Mouse (Mus musculus) heart, postnatal 25 days (tissue): ENCODE data around the gene Psmc5. TPM values are rescaled to one million over a fixed set of nuclear protein-coding genes. Genes with fewer than 3 reads are reported as not detected.

Experiments
- DNase-seq: peaks from one replicate; pipeline ENCODE4 v3.0.0; 2022; ENCODE audit warnings: low spot score
- intact Hi-C: fragments of 180-260 bp; cut with DNase I; formaldehyde crosslinking; loops from one replicate; pipeline ENCODE4 v1.15.1; 2025
- total RNA-seq, 2 experiments: library from RNA; stranded (reverse); gene quantifications; 2 replicates each; pipeline ENCODE4 v1.2.3; 2021

Psmc5 gene
- total RNA-seq, 2 experiments from 2014 or later: 103 to 107 TPM

DNA sequence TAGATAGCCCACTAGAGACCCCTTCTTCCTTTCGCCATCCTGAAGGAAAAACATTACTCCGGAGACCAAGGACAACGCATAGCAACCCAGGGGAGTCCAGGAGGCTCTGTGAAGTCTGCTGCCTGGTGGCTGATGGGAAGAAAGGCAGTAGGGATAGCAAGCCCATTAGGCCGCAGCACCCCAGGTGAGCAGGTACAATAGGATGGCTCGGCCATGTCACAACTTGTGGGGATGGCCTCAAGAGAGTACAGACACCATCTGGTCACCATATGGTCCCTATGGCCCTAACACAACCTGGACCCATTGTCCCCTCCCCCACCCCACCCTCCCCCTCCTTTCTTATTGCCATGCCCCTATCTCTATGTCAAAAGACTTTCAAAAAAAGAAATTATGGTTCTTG, 11.9 kb downstream of the Psmc5 start:
- intact Hi-C loops: no loop called here

DNA sequence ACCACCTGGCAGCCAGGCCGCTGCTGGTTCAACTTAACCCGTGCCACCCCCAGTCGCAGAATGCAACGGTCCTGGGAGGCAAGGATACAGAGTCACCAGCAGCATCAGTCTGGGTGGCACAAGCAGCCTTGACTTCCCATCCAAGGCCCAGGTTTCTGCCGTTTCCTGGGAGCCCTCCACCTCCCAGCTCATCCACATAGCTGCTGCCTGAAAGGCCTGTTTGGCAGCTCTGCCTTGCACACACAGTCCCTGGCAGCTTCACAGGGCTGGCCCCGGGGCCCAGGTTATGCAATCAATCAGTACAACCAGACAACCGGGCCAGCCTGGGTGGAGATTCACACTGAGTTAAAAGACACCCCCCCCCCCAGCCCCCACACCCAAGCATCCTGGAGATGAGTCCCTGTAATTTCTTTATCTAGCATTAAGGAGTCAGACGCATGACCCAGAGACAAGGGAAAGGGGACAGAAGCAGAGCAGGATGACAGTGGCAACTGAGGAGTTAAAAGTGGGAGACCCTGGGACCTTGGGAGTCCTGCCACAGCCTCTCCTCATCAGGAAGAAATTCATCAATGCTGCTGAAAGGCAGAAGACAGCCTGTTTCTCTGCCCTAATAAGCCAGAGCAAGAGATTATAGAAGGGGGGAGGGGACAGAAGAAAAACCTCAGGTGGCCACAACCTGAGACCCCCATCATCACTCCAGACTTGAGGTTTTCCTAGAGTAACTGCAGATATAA, 12.5 kb downstream of the Psmc5 start:
- intact Hi-C loops: no loop called here
- peak; percentile 86 for DNase-seq

More for the DNA sequence above, 11.9 kb downstream of the Psmc5 start:
- no peak for DNase-seq

DNA sequence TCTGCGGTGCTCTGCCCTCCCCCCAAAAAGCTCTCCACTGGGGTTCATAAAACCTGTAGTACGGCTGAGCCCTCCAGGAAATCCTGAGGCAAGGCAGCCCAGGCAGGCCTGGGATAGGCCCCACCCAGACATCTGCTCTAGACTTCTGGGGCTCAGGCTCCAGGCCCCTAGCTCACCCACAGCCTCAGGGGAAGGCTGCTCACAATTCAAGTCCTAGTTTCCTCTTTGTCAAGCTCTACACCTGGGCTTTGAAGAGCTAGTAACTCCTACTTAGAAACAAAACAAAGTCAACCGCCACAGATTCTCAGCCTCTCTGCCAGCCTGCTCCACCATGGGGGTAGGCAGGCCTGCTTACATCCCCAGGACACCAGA, 13.1 kb downstream of the Psmc5 start:
- intact Hi-C loops: no loop called here
- no peak for DNase-seq

DNA sequence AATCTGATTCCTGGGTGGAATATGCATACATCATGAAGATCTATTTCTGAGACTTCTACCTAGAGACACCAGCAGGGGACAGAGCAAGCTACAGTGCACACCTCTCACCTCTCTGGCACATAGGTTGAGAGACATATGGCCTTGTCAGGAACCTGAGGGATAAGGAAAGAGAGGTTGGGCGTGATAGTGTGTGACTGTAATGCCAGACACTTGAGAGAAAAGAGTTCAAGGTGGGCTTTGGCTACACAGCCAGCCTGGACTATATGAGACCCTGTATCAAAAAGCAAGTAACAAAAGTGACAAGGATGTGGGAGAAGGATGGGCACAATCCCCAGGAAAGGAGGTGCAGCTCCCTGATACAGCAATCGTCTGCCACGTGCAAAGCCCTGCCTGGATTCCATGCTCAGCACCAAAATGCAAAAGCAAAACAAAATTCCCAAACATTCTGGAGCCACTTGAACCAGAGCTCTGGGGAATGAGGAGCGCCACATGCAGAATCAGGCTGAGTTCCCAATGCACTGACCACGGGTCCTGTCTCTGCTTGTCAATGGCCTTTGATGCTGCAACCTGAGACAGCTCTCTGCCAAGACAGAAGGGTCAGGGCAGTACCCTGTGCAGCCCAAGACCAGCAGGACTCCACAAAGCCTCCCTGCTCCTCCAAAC, 15.3 kb downstream of the Psmc5 start:
- DNase-seq: no peak
- intact Hi-C loops: loop anchor here (10.0 kb wide), 2 partner anchors 224 to 344 kb away; partner anchors contain the start of gene Tex2

DNA sequence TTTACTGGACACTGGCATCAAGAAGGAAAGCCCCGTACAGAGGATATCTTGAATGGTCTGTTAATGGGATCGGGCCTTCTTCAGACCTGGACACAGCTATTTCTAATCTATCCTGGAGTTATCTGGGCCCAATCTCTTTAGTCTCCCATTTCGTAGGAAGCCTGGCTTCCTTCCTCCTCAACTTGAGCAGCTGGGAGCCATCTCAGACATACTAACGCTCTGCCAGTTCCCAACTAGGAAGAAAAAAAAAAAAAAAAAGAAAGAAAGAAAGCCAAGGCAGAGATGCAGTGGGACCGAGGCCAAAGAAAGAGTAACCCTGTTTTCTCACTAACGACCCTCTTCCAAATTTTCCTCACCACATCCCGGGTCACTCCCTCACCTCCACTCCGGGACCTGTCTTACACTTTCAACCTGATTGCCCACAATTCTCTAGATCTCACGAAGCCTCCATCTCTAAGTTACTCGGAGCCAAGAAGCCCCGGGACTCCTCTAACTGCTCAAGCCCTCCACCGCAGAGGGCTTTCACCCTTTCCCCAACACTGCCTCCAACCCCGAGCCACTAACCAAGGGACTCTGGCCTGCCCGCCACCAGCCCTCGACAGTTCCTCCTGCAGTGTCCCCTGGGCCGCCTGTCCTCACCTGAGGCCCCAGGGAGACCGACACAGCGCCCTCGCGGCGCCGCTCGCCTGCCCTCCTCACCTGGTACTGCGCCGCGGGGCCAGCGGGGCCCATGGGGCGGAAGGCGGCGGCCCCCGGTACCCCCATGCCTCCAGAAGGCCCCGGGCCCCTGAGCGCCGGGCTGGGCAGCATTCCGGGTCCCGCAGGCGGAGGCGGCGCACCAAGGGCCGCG, 16.1 kb downstream of the Psmc5 start:
- no peak for DNase-seq
- intact Hi-C loops: loop anchor here (2.0 to 10.0 kb wide), 4 partner anchors 15 to 343 kb away; partner anchors contain the start of genes Ccdc47, Ddx42, Ftsj3 and Psmc5

DNA sequence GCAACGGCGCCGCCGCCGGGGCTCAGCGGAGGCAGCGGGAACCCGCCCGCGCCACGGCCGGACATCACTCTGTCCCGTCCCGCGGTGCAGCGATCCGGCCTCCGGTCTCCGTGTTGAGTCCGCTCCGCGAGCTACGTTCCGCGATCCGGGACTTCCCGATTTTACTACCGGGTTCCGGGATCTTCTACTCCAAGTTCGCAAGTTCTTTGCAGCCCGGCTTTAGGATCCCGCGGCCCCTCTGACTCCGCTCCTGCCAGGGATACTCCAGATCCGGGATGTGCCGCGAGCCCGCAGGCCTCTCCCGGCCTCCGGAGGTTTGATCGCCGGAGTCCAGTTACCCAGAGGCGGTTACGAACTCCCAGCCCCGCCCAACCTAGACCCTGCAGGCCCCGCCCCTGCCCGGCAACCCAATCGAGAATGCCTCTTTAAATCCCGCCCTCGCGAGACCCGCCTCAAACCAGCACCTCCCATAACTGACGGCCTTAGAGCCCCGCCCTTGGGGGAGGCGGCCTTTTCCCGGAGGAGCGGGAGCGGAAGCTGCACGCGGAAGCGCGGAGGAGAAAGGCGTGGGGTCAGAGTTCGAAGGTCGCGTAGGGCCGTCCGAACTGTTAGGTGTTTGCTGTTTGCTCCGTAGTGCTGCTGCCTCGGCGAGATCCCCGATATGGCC, 16.8 kb downstream of the Psmc5 start, which contains the start of gene Smarcd2:
TSS of gene Smarcd2 (minus strand) at position 329 of the 667 bp plus-strand sequence.
- DNase-seq: peak; percentile 100
- intact Hi-C loops: loop anchor here (2.0 to 10.0 kb wide), 4 partner anchors 16 to 342 kb away; partner anchors contain the start of genes Ccdc47, Ddx42, Ftsj3 and Psmc5

DNA sequence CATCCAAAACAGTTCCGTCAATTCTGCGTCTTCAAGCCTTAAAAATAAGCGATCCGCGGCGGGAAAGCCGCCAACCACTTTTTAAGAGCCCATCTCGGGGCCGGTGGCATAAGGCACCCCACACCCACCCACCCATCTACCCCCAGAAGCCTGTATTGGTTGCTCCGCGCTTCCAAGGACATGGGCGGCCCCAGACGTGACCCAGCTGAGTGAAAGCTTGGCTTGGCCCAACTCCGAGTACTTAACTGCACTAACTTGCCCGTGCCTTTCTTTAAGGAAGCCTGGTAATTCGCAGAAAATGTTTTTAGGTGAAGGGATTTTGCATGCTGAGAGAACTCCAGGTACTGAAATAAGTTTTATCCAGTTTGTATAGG, 17.3 kb downstream of the Psmc5 start:
- intact Hi-C loops: loop anchor here (2.0 to 10.0 kb wide), 4 partner anchors 16 to 342 kb away; partner anchors contain the start of genes Ccdc47, Ddx42, Ftsj3 and Psmc5
- no peak for DNase-seq

DNA sequence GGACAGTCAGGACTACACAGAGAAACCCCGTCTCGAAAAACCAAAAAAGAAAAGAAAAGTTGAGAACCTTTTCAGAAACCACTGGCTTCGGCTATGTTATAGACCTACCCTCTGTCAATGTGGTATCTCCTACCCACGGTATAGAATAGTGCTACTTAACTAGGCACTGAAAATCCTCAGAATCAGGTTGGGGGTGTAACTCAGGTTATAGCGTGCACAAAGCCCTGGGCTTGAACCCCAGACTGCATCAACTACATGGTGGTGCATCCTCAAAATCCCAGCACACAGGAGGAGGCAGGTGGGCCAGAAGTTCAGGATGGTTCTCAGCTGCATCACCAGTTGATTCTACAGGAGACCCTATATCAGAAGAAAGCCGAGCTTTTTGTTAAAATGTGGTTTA, 17.9 kb downstream of the Psmc5 start:
- intact Hi-C loops: loop anchor here (2.0 to 10.0 kb wide), 4 partner anchors 17 to 341 kb away; partner anchors contain the start of genes Ccdc47, Ddx42, Ftsj3 and Psmc5
- DNase-seq: no peak

DNA sequence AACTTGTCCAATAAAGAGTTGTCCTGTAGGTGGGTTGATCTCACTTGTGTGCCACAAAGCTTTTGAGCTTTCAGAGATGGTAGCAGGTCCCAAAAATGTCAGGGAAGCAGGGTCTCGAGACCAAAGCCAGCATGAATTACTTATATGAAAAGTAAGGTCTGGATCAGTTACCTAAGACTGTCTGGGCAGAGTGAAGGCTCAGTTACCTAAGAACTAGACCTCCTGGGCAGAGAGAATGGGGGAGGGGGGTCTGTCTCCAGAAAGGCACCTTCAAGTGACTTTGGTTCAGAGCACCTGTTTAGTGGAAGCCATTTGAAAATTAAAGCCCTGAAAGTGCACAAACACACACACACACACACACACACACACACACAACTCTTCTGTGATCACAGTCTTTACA, 18.4 kb downstream of the Psmc5 start:
- DNase-seq: no peak
- intact Hi-C loops: loop anchor here (10.0 kb wide), 2 partner anchors 220 to 340 kb away; partner anchors contain the start of gene Tex2

DNA sequence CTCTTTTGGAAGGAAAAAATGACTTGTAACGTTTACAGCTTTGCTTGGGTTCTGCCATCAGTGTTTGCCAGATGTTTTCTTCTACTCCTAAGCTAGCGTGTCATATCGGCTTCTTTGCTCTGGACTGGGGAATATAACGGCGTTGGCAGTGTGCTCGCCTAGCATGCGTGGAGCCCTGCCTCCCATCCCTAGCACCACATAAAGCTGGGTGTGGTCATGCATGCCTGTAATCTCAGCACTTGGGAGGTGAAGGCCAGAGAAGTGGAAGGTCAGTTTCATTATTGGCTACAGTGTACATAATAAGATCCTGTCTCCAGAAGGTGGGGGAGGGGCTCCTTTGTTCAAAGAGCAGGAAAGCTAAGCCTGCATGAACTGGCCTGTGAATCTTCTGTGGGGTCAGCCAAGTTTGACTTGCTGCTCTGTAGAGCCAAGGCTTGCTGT, 19.0 kb downstream of the Psmc5 start:
- DNase-seq: no peak
- intact Hi-C loops: loop anchor here (10.0 kb wide), 2 partner anchors 220 to 340 kb away; partner anchors contain the start of gene Tex2

DNA sequence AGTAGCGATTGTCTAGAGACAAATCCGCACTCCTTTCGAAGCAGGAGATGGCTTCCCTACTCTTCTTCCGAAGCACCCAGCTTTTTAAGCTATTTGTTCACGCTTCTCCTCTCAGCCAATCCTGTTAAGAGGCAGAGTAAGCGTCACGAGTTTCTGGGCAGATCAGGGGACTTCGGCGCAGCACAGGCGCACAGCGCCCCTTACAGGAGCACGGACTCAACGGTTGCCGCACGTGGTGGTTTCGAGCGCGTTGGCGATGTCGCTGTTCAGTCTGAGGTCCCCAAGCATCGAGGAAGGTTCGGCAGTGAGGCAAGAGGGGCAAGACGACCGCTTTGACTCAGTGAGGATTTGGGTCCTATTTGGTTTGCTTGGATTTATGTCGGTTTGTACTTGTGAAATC, 20.5 kb downstream of the Psmc5 start, which contains the start of gene Tcam1:
TSS of gene Tcam1 (plus strand) at position 219 of the 400 bp plus-strand sequence.
- peak; percentile 80 for DNase-seq
- intact Hi-C loops: loop anchor here (10.0 kb wide), 2 partner anchors 218 to 338 kb away; partner anchors contain the start of gene Tex2

DNA sequence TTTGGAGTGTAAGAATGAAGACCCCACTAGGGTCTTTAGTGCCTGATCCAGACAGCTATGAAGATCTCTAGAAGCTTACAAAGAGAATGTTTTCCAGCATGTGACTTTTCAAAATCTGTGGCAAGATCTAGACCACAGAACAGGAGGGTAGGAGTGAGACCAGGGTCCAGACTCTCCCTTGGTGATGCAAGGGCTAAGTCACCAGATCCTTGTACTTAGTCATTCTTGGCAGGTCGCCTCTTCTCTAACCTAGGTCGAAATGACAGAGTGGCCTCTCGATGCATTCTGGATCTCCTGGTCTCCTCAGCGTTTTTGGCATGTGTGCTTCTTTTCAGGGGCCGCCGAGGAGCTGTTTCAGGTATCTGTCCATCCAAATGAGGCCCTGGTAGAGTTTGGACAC, 26.5 kb downstream of the Psmc5 start:
- no peak for DNase-seq
- intact Hi-C loops: no loop called here

DNA sequence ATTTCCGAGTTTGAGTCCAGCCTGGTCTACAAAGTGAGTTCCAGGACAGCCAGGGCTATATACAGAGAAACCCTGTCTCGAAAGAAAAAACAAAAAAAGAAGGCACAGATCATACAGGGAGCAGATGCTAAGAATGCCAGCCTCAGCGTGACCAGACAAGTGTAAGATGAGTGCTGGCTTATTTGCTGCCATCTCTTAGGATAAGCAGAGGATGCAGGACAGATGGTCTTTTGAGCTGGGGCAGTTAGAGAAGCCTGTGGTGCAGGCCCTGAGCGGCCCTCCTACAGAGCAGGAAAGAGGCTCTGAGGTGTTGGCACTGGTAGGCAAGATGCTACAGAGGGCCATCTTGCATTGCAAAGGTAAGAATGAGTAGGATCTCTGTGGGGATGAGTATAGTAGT, 27.4 kb downstream of the Psmc5 start:
- no peak for DNase-seq
- intact Hi-C loops: no loop called here

DNA sequence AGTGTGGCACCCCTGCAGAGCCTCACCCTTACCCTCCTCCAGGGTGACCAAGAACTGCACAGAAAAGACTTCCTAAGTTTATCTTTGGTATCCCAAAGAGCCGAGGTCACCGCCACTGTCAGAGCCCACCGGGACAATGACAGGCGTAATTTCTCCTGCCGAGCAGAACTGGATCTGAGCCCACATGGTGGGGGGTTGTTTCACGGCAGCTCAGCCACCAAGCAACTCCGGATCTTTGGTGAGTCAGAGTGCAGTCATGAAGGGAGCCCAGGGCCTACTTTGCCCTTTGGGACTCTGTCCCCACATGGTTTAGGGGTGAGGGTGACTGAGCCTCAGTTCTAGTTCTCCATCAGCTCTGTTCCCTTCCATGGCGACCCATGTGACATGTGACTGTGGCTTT, 28.2 kb downstream of the Psmc5 start:
- DNase-seq: no peak
- intact Hi-C loops: no loop called here

DNA sequence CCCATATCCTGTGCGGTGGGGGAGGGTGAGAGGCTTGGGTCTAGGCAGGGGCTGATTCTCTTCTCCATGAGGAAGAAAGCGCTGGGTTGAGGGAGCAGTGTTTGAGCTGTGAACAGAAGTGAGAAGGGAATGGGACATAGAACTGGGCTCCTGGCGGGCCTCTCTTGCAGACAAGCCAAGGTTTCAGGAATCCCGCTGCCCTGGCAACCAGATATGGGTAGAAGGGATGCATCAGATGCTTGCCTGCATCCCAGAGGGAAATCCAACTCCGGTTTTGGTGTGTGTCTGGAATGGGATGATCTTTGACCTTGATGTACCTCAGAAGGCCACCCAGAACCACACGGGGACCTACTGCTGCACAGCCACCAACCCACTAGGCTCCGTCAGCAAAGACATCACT, 30.3 kb downstream of the Psmc5 start:
- intact Hi-C loops: no loop called here

DNA sequence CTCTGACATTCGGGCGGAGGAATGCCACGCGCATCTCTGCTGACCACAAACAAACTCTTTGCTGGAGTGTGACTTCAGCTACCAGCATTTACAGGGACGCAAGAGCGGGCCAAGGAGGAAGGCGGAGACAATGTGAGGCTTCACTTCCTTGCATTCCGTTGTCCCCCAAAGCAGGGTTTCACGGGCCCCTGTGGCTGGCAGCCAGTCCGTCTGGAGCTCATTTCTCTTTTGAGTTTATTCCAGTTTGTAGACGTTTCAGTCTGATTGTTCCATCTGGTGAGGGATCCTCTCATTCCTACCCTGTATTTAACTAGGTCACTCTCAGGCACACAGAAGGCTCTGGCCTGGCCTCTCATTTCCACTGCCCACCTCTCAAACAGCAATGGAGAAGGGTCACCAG, 31.0 kb downstream of the Psmc5 start:
- no peak for DNase-seq
- intact Hi-C loops: no loop called here

More for the DNA sequence above, 30.3 kb downstream of the Psmc5 start:
- no peak for DNase-seq

DNA sequence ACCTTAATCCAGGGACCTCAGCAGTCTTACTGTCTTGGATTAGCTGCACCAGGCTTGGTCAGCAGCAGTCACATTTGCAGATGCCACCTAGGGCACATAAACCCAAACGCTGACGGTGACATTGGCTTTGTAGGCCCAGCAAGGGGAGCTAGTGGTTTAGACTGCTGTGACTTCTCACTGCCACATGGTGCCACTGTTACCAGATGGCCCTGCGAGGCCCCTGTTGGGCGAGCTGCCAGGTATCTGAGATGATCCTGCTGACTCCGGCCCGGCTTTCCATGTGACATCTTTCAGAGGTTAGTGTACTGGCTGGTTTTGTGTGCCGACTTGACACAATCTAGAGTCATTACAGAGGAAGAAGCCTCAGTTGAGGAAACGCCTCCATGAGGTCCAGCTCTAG, 33.4 kb downstream of the Psmc5 start:
- intact Hi-C loops: no loop called here
- DNase-seq: no peak

DNA sequence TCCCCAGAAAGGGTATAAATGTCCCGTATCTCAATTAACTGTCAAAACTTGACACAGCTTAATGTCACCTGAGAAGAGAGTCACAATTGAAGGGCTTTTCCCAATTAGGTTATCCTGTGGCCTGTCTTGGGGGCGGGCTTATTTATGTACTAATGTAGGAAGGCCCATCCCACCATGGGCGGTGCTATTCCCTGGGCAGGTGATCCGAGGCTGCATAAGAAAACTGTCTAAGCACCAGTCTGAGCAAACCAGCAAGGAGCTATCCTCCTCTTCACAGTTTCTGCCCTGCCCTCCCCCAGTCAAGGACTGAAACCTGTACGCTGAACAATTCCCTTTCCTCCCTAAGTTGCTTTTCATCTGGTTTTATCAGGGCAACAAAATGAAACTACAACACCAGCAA, 34.4 kb downstream of the Psmc5 start:
- DNase-seq: no peak
- intact Hi-C loops: no loop called here

DNA sequence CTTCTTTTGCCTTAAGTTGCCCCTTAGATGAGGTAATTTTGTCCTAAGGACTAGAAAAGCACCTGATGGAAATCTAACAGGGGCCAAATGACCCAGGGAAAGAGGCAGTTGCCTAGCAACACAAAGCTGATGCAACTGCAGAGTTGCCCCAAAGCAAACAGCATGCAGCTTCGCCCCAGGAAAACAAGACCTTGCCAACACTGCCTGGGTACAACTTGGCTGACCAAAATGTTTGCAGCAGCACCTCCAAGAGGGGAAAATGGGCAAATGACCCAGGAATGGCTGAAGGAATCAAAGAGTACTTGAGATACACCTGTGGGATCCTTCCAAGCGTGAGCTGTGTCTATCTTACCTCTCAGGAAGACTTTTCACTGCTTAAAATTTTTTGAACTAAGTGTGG, 35.9 kb downstream of the Psmc5 start:
- no peak for DNase-seq
- intact Hi-C loops: no loop called here
